Mouse (Mus musculus) megakaryocyte, adult 5-6 weeks (primary cell): ENCODE measurements at regions not wholly inside any gene's neighbourhood (a gene's known extent, or its start where the extent isn't known, plus 50 kb on each side); places are given as distances from the start of the nearest gene placed in this dataset.

Experiments used
- ATAC-seq: 2 replicates; pipeline ENCODE4 v1.8.0; 2016; ENCODE audit warnings: mild to moderate bottlenecking, inconsistent platforms; ENCODE audit not compliant: poor library complexity, severe bottlenecking

GRCm38 (mm10) chr6:123930951-123931350, 77.7 kb upstream of the Vmn2r25 start:
- ATAC-seq: peak; percentile 77

DNA sequence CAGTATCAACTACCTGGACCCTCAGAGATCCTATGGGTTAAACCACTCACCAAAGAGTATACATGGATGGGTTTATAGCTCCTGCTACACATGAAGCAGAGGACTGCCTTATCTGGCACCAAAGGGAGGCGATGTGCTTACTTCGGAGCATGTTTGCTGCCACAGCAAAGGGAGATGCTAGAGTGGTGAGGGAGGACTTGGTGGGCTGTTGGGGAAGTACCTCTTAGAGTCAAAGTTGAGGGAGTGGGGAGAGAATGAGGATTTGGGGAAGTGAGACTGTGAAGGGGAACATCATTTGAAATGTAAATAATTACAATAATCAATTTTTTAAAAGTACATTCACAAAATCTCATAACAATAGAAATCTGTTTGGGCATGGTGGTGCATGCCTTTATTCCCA, 84.7 kb upstream of the Vmn2r25 start:
- peak; percentile 90 for ATAC-seq

GRCm38 (mm10) chr6:123961321-123961720, 63.0 kb upstream of the Vmn2r26 start:
- peak; percentile 97 for ATAC-seq

GRCm38 (mm10) chr6:123971180-123971579, 53.2 kb upstream of the Vmn2r26 start:
- no peak for ATAC-seq
